Mouse (Mus musculus) thymus, adult 2 months (tissue): ENCODE measurements around the gene Gm10642.

Experiments
- CTCF ChIP-seq: fragments of 200-500 bp; IDR thresholded peaks from 2 replicates; pipeline ENCODE4 v1.5.1; 2012; ENCODE audit warnings: mild to moderate bottlenecking, control low read depth, low read length, moderate library complexity, borderline replicate concordance; ENCODE audit not compliant: control insufficient read depth, poor library complexity, insufficient read depth; ENCODE audit errors: extremely low read depth
- POLR2A ChIP-seq: fragments of 200-500 bp; IDR thresholded peaks from 2 replicates; pipeline ENCODE4 v1.6.1; 2012; ENCODE audit warnings: mild to moderate bottlenecking, low read length, control low read depth, moderate library complexity; ENCODE audit not compliant: control insufficient read depth, poor library complexity, insufficient read depth; ENCODE audit errors: extremely low read depth

DNA sequence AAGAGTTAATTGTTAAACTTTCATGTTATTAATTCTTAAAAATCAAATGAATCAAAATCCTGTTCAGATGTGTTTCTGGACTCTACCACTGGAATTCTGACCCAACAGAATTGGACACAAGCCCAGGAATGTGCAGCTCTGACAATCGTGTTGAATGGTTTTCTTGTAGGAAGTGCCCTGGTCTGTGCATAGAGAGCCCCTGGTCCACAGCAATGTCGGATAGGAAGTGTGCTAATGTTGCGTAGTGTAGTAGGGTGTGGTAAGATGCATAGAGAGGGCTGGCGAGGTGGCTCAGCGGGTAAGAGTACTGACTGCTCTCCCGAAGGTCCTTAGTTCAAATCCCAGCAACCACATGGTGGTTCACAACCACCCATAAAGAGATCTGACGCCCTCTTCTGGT, 10.8 kb downstream of the Gm10642 start:
- TF ChIP-seq CTCF (no peak), POLR2A (no peak)
